Mouse (Mus musculus) brain, embryonic 14.5 days (tissue): Measurements from ENCODE around the gene Treml2.

Experiments
- CTCF ChIP-seq: fragments of 200-500 bp; IDR thresholded peaks from 2 replicates; pipeline ENCODE4 v1.5.1; 2012; ENCODE audit warnings: inconsistent platforms, mild to moderate bottlenecking, moderate library complexity, borderline replicate concordance; ENCODE audit not compliant: insufficient read depth, insufficient read length; ENCODE audit errors: extremely low read depth
- POLR2A ChIP-seq: fragments of 200-500 bp; IDR thresholded peaks from 2 replicates; pipeline ENCODE4 v1.6.1; 2012; ENCODE audit warnings: mild to moderate bottlenecking, inconsistent platforms, borderline replicate concordance; ENCODE audit not compliant: poor library complexity, insufficient read depth, insufficient read length, severe bottlenecking; ENCODE audit errors: extremely low read depth

- TF ChIP-seq CTCF (no peak), POLR2A (no peak)
Measured at GRCm38 (mm10) chr17:48269833-48270232, 29.5 kb upstream of the Treml2 start.
